8 mouse cellular contexts compared by ENCODE assay signal in genomic region chr3:53657744-53658534, GRCm38 (mm10). TPM values are rescaled to one million over a fixed set of nuclear protein-coding genes. Genes with fewer than 3 reads are reported as not detected.
DNase-seq lines count a peak whose midpoint lies in the region; ATAC-seq and TF ChIP-seq lines count a peak whose summit lies in the region.

No protein-coding gene starts in this region.

- no peak overlapping the region for H3K27ac ChIP-seq in forebrain, embryonic 11.5 days (ENCODE audit: low read depth, low read length)
- no peak overlapping the region for H3K27ac ChIP-seq in intestine, embryonic 16.5 days (ENCODE audit: low read length)
- H3K27ac ChIP-seq in lung, embryonic 14.5 days (ENCODE audit: low read depth) = 0 out of 2 replicates have a peak overlapping the region, but pooled peaks have one; percentile 30
- H3K27ac ChIP-seq in small intestine, adult 2 months (ENCODE audit: insufficient read depth, low read depth, low read length) = no peak overlapping the region

- peaks cover 4% of the 10 kb centered on the region; the same call in 1 of the 2 replicates for H3K4me1 ChIP-seq in forebrain, embryonic 11.5 days (replicated peaks; ENCODE audit: control insufficient read depth, insufficient read depth, low read length)
- H3K4me1 ChIP-seq in intestine, embryonic 16.5 days (ENCODE audit: control insufficient read depth, insufficient read depth, low read length) = peaks cover 12% of the 10 kb centered on the region
- H3K4me1 ChIP-seq in lung, embryonic 14.5 days (ENCODE audit: insufficient read depth) = 0 out of 2 replicates have a peak, but pooled peaks cover 3% of the 10 kb centered on the region
- no peaks in the 10 kb centered on the region; the same call in 1 of the 2 replicates for H3K4me1 ChIP-seq in small intestine, adult 2 months (ENCODE audit: control insufficient read depth, insufficient read depth, insufficient read length, low read length)

- H3K9ac ChIP-seq in forebrain, embryonic 11.5 days (ENCODE audit: low read length) = peak overlapping the region; percentile 56; the same call in 1 of the 2 replicates
- H3K9ac ChIP-seq in intestine, embryonic 16.5 days (ENCODE audit: low read depth, low read length) = peak overlapping the region; percentile 74
- peak overlapping the region; percentile 6 for H3K9ac ChIP-seq in lung, embryonic 14.5 days

- H3K27me3 ChIP-seq in forebrain, embryonic 11.5 days (ENCODE audit: control insufficient read depth, insufficient read depth, low read length) = peaks cover 8% of the 10 kb centered on the region
- peaks cover 7% of the 10 kb centered on the region; the same call in 1 of the 2 replicates for H3K27me3 ChIP-seq in intestine, embryonic 16.5 days (replicated peaks; ENCODE audit: control insufficient read depth, insufficient read depth, low read length)
- peaks cover 18% of the 10 kb centered on the region; the same call in 1 of the 2 replicates for H3K27me3 ChIP-seq in lung, embryonic 14.5 days (ENCODE audit: insufficient read depth, low read length)
- peaks cover 4% of the 10 kb centered on the region; the same call in 1 of the 2 replicates for H3K27me3 ChIP-seq in small intestine, adult 2 months (ENCODE audit: control insufficient read depth, insufficient read depth, low read length)

- peaks cover 6% of the 10 kb centered on the region; the same call in 1 of the 2 replicates for H3K9me3 ChIP-seq in forebrain, embryonic 11.5 days (ENCODE audit: control insufficient read depth, low read length)
- H3K9me3 ChIP-seq in intestine, embryonic 16.5 days (ENCODE audit: control insufficient read depth, low read length) = peaks cover 22% of the 10 kb centered on the region
- peaks cover 19% of the 10 kb centered on the region; the same call in 1 of the 2 replicates for H3K9me3 ChIP-seq in lung, embryonic 14.5 days (ENCODE audit: low read depth, low read length)

- H3K4me3 ChIP-seq in forebrain, embryonic 11.5 days (ENCODE audit: low read depth, low read length) = peak overlapping the region; percentile 58
- peak overlapping the region; percentile 71 for H3K4me3 ChIP-seq in intestine, embryonic 16.5 days (ENCODE audit: low read length)
- H3K4me3 ChIP-seq in lung, embryonic 14.5 days (ENCODE audit: low read depth, low read length) = peak overlapping the region; percentile 56
- H3K4me3 ChIP-seq in small intestine, adult 2 months (ENCODE audit: low read depth, low read length) = peak overlapping the region; percentile 52

- TF ChIP-seq CTCF in lung, embryonic 14.5 days (IDR thresholded peaks at IDR 0.05; ENCODE audit: low read depth) = peak; percentile 67
- TF ChIP-seq CTCF in small intestine, adult 2 months (IDR thresholded peaks at IDR 0.05; ENCODE audit: extremely low read depth, insufficient read length, insufficient replicate concordance, low read depth, low read length) = peak; percentile 26; the same call in 1 of the 2 replicates

- ATAC-seq in forebrain, embryonic 11.5 days (replicated peaks; ENCODE audit: low FRiP score) = peak; percentile 14; the same call in 1 of the 2 replicates
- ATAC-seq in intestine, embryonic 16.5 days = peak; percentile 14
- no peak for ATAC-seq in lung, embryonic 14.5 days (ENCODE audit: insufficient read depth)

- peak; percentile 57 for DNase-seq in adrenal gland, postnatal 10 days
- no peak for DNase-seq in adrenal gland, postnatal 4 days (ENCODE audit: low spot score in 2 of 2)
- peak; percentile 3 for DNase-seq in 3T3-L1 (ENCODE audit: low read depth, low spot score)
- DNase-seq in forebrain, embryonic 11.5 days (ENCODE audit: low spot score) = peak; percentile 57
- peak; percentile 77 for DNase-seq in lung, embryonic 14.5 days
- no peak for DNase-seq in spleen, postnatal 10 days (ENCODE audit: low spot score in 2 of 2)

- peak overlapping the region; percentile 100 for H3K4me2 ChIP-seq in forebrain, embryonic 11.5 days (ENCODE audit: low read depth, low read length, severe bottlenecking)
- peak overlapping the region; percentile 97 for H3K4me2 ChIP-seq in intestine, embryonic 16.5 days (ENCODE audit: low read depth, low read length)
- peak overlapping the region; percentile 83 for H3K4me2 ChIP-seq in lung, embryonic 14.5 days

- under 1% methylated on average over 21 of the region's 21 CpGs for WGBS in forebrain, embryonic 11.5 days
- under 1% methylated on average over 21 of the region's 21 CpGs for WGBS in intestine, embryonic 16.5 days
- 0% methylated on average over 21 of the region's 21 CpGs for WGBS in lung, embryonic 14.5 days
- 3% methylated on average over 21 of the region's 21 CpGs for WGBS in small intestine, adult 2 months

- no peak for TF ChIP-seq POLR2A in small intestine, adult 2 months (IDR thresholded peaks at IDR 0.05; ENCODE audit: low read depth, low read length)

- no peaks in the 10 kb centered on the region for H3K36me3 ChIP-seq in forebrain, embryonic 11.5 days (ENCODE audit: control insufficient read depth, insufficient read depth, low read length)
- H3K36me3 ChIP-seq in intestine, embryonic 16.5 days (ENCODE audit: control insufficient read depth, insufficient read depth, low read length) = peaks cover 20% of the 10 kb centered on the region
- peaks cover 21% of the 10 kb centered on the region for H3K36me3 ChIP-seq in lung, embryonic 14.5 days (ENCODE audit: insufficient read depth)
- no peaks in the 10 kb centered on the region for H3K36me3 ChIP-seq in small intestine, adult 2 months (ENCODE audit: control insufficient read depth, insufficient read depth, low read length)

RNA-seq across cellular contexts. Expression of gene Frem2, which starts 0.8 kb away (rescaled TPM):
- 1 to 10 TPM; 1.4 to 2.3 TPM for total RNA-seq in adrenal gland, postnatal 10 days (2021)
- total RNA-seq in adrenal gland, postnatal 4 days (2021) = 1 to 10 TPM; 3.8 to 9.6 TPM
- polyA plus RNA-seq in forebrain, embryonic 11.5 days (2014; fragmentation: Nextera tagmentation; extraction: Ambion mirVana) = 2.5 and 2.7 TPM in 2 replicates
- polyA plus RNA-seq in intestine, embryonic 16.5 days (2015; fragmentation: Nextera tagmentation; extraction: Ambion mirVana) = 5.3 and 5.7 TPM in 2 replicates
- polyA plus RNA-seq in lung, embryonic 14.5 days (2014; fragmentation: Nextera tagmentation; extraction: Ambion mirVana) = 20.4 and 21.5 TPM in 2 replicates
- 1.1 and 2.1 TPM in 2 replicates for polyA plus RNA-seq in small intestine, adult 2 months (2012; rRNA removed)

Comparison
In these comparisons a context has a peak if more than half of its experiments do, and no peak if none do; other contexts are left out.
1. DNase-seq: peak in adrenal gland, postnatal 10 days (single experiment), 3T3-L1 (single experiment), forebrain, embryonic 11.5 days (single experiment) and lung, embryonic 14.5 days (single experiment); none in adrenal gland, postnatal 4 days (0 of 2) and spleen, postnatal 10 days (0 of 2).
2. H3K9ac ChIP-seq: peak in every context shown above with its lines; median percentile 74 in intestine, embryonic 16.5 days; 56 in forebrain, embryonic 11.5 days; 6 in lung, embryonic 14.5 days.
3. Peak in every context shown above with its lines, with median percentiles within 50 percentile points of each other: H3K4me2 ChIP-seq and H3K4me3 ChIP-seq.